Mouse (Mus musculus): ENCODE results near the gene Cep83. TPM values are rescaled to one million over a fixed set of nuclear protein-coding genes. Genes with fewer than 3 reads are reported as not detected.

The Cep83 gene
- total RNA-seq, 2 experiments from 2014 or later = 18.5 to 19.6 TPM

DNA sequence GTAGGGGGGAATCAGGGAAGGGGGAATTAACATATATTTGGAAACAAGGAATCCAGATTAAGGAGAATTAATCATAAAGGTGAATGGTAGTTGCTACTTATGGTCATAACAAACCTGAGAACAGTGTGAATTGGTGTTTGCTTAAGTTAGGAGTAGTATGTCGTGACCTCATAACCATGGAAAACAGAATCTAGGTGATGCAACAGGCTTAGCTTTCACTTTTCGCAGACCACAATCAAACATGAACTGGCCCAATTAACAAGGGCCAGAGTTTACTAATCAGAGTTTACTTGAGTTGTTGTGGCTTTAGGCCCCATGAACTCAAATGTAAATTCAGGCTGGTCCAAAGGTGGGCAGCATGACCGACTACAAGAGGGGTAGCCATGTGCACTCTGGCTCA lies 105.5 kb downstream of the Cep83 start:
- intact Hi-C loops (cut with DNase I) = no loop called here
- TF ChIP-seq CTCF (IDR thresholded peaks at IDR 0.05) = no peak
- no peak overlapping the region for H3K4me3 ChIP-seq
- no peak overlapping the region for H3K27ac ChIP-seq
- DNase-seq = no peak

- no peak for TF ChIP-seq CTCF (IDR thresholded peaks at IDR 0.05)
- intact Hi-C loops (cut with DNase I) = no loop called here
- Histone ChIP-seq H3K4me3 (no peak overlapping the region), H3K27ac (no peak overlapping the region)
- DNase-seq = no peak
These were observed 106.3 kb downstream of the Cep83 start for GRCm38 (mm10) chr10:94794666-94795244.

DNA sequence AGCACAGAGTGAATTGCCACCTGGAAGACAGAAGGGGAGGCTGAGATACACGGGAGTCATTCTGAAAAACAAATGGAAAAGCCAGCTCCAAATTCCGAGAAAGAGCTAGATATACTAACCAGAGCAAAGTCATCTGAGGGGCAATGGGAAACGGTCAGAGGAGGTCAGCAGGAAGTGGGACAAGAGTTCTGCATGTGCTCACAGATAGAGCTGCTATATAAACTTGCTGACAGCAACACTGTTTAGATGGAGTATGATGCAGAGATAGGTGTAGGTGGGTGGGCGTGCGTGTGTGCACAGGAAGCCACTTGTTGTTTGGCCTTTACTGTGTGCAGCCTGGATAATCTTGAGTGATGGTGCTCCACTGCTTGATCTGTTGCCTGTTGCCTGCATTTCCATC lies 109.7 kb downstream of the Cep83 start:
- no peak for TF ChIP-seq CTCF (IDR thresholded peaks at IDR 0.05)
- intact Hi-C loops (cut with DNase I) = no loop called here
- Histone ChIP-seq H3K27ac (no peak overlapping the region), H3K4me3 (no peak overlapping the region)
- DNase-seq = no peak

DNA sequence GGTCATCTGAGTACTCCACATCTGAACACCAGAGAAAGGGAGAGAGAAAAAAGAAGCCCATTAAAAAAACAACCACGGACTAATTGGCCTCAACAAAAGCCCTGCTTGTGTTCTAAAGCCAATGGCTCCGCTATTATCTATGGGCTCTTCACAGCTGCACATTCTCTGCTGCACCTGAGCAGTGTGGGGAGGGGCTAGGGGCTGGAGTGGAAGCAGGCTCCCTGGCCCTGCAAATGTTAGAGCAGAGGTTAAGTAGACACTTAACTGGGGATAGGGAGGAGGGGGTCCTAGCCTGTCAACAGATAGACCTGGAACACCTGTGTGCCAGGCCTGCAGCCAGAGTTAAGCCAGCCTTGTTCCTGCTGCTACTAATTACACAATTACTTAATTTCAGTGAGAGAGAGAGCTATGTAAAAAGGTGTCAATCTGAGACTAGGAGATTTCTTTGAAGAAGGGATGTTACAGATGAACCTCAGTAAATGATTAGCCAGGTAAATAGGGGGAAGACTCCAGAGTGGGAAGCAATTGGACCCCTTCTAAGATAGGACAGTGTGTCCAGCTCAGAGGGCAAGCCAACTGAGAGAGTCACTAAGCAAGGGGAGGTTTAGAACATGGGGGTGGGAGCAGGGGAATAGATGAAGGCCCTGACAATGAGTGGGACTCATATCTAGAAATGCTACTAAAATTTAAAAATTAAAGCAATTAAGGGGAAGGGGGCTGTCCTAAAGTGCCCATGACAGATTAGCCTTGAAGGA lies 111.2 kb downstream of the Cep83 start:
- no peak overlapping the region for H3K4me3 ChIP-seq
- DNase-seq = no peak
- no peak overlapping the region for H3K27ac ChIP-seq
- TF ChIP-seq CTCF (IDR thresholded peaks at IDR 0.05) = no peak
- intact Hi-C loops (cut with DNase I) = loop anchor here (10.0 kb wide), 1 partner anchor 145 kb away; the partner anchor contains the start of gene Plxnc1

DNA sequence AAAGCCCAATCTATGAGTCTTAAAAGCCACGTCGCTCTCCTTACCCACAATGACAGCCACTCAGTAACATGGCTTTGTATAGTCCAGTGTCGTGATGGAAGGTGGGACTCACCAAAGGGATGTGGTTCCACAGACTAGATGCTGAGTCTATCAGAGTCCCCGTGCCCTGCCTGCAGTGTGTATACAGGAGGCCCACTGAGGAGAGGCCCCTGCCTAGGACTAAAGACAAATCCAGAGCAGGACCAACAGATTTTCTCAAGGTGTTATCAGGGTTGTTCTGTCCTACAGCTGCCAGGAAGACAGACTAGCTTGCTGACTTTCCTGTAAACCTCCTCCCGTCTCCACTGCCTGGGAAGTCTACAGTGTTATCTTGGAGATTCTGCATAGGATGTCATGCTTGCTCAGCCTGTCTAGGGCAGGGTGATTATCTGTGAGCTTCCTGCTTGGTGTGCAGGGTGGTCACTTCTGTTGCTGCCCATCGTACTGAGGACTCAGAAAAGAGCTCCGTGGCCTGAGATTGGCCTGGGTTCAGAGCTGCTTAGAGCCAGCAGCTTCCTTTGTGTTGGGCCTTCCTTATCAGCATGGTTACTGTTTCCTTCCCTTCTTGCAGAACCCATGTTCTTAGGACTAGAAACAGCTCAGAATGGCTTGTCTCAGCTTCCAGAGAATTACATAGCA lies 112.4 kb downstream of the Cep83 start:
- no peak overlapping the region for H3K27ac ChIP-seq
- no peak for TF ChIP-seq CTCF (IDR thresholded peaks at IDR 0.05)
- intact Hi-C loops (cut with DNase I) = loop anchor here (10.0 kb wide), 1 partner anchor 144 kb away; the partner anchor contains the start of gene Plxnc1
- DNase-seq = no peak
- no peak overlapping the region for H3K4me3 ChIP-seq

- no peak for DNase-seq
- H3K27ac ChIP-seq = no peak overlapping the region
- 0 out of 2 replicates have a peak overlapping the region, but pooled peaks have one; percentile 7 for H3K4me3 ChIP-seq
- intact Hi-C loops (cut with DNase I) = loop anchor here (10.0 kb wide), 1 partner anchor 141 kb away; the partner anchor contains the start of gene Plxnc1
- no peak for TF ChIP-seq CTCF (IDR thresholded peaks at IDR 0.05)
These were observed 115.8 kb downstream of the Cep83 start for GRCm38 (mm10) chr10:94804029-94804908.

GRCm38 (mm10) chr10:94804909-94805220 lies 116.4 kb downstream of the Cep83 start:
- Histone ChIP-seq H3K27ac (no peak overlapping the region), H3K4me3 (no peak overlapping the region)
- DNase-seq = no peak
- intact Hi-C loops (cut with DNase I) = loop anchor here (10.0 kb wide), 1 partner anchor 140 kb away; the partner anchor contains the start of gene Plxnc1
- no peak for TF ChIP-seq CTCF (IDR thresholded peaks at IDR 0.05)

DNA sequence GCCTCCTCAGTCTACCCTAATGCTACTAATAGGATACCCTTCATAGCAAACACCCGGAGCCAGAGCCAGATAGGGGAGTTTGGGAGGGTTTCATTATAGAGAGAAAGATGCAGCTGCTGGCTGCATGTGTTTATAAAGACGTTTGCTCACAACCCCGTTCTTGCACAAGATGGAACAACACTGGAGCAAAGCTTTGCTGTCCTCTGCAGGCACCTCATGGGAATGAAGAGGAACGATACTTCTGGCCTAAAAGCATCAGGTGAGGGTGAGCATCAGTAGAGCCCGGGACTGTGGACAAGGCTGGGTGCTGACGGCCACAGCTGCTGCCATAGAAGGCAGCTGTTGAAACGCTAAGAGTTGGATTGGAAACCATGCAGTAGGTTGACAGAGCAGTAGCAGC lies 118.9 kb downstream of the Cep83 start:
- Histone ChIP-seq H3K27ac (no peak overlapping the region), H3K4me3 (no peak overlapping the region)
- TF ChIP-seq CTCF (IDR thresholded peaks at IDR 0.05) = no peak
- intact Hi-C loops (cut with DNase I) = loop anchor here (10.0 kb wide), 1 partner anchor 137 kb away; the partner anchor contains the start of gene Plxnc1
- DNase-seq = no peak

DNA sequence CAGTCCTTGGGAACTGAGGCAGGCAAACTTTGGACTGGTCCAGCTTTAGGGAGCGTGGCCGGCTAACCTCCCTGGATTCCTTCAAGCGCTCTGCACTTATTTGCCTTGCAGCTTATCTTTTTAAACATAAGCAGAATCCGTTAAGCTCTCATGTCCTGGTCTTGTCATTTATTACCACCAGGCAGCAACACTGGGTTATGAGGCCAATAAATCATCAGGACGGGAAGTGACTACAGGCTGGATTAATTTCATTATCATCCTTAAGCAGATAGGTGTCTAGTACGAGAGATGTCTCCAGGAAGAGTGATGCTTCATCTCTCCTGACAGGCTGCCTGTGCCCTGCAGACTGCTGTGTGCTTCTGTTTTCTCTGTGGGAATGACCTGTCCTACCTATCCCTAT lies 119.8 kb downstream of the Cep83 start:
- intact Hi-C loops (cut with DNase I) = loop anchor here (10.0 kb wide), 1 partner anchor 137 kb away; the partner anchor contains the start of gene Plxnc1
- H3K4me3 ChIP-seq = no peak overlapping the region
- no peak for TF ChIP-seq CTCF (IDR thresholded peaks at IDR 0.05)
- H3K27ac ChIP-seq = no peak overlapping the region
- no peak for DNase-seq

DNA sequence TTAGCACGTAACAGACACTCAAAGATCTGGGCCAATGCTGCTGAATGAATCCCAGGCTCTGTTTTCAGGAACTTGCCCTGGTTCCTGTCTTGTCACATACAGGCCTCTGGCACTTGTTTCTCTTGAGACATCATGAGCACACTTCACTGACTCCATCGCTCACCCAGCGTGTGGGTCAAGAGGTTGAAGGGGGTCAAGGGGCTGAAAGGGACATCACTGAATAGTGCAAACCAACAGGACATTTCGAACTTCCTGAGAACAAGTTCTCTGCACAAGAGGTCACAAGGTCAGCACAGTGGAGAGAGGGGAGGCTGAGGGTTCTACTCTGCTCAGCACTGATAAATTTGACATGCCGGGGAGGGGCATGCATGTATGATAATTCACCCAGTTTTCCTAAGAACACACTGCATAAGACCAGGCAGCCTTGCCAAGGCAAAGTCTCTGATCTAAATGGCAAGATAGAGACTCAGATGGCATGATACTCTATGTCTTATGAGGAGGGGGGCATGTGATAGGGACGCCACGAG lies 121.6 kb downstream of the Cep83 start:
- Histone ChIP-seq H3K27ac (no peak overlapping the region), H3K4me3 (no peak overlapping the region)
- DNase-seq = no peak
- intact Hi-C loops (cut with DNase I) = loop anchor here (10.0 kb wide), 1 partner anchor 135 kb away; the partner anchor contains the start of gene Plxnc1
- TF ChIP-seq CTCF (IDR thresholded peaks at IDR 0.05) = no peak

DNA sequence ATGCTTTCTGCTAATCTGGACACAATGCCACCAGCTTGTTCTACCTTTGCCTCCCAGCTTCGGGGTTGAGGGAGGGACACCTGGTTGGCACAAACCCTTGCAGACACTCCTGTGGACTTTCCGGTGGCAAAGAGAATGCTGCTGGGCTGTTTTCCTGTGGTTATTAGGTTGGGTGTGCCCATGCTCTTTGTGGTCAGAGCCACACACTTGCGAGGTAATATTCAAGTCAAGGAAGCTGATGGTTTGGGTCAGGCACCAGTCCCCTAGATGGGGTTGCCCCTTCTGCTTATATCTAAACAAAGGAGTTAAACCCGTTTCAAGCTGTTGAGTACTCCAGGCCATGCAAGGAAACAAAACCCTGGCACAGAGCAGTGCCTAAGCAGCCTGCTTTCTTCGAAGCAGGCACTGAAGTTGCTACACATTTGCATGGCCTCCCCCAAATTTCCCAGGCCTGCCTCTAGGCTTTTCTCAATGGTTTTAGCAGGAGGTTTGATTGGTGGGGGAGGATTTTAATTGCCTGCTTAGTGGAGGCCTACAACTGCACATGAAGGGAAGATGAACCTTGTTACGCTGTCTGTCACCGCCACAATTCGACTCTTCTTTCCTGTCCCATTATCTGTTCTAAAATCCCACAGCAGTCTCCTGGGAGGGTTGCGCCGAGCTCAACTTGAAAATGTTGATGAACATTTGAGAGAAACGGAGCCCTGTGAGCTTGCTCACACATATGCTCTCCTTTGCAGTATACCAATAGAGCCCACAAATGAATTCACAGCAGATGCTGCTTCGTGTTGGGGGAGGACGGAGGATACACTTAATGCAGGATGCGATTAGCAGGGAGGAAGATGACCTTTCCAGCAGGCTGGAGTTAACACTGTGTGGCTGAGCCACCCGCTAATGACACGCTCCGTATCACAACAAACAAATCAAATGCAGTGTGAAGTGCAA lies 123.7 kb downstream of the Cep83 start:
- no peak for TF ChIP-seq CTCF (IDR thresholded peaks at IDR 0.05)
- intact Hi-C loops (cut with DNase I) = no loop called here
- Histone ChIP-seq H3K27ac (no peak overlapping the region), H3K4me3 (no peak overlapping the region)
- DNase-seq = no peak

All from gastrocnemius, adult 2 months (tissue).